Mouse (Mus musculus) neutrophil, adult 5-6 weeks (primary cell): ENCODE measurements around the gene Csrnp3. TPM values are rescaled to one million over a fixed set of nuclear protein-coding genes. Genes with fewer than 3 reads are reported as not detected.
"Not testable (repeated sequence)": the region's sequence is repeated elsewhere in the genome, so short reads cannot be mapped to it uniquely, and the experiment has no call there.

ENCODE experiments used
- ATAC-seq: fragments of 151-379, 151-347 bp; 2 replicates; pipeline ENCODE4 v1.8.0; 2017; ENCODE audit warnings: mild to moderate bottlenecking, moderate TSS enrichment; ENCODE audit not compliant: insufficient number of reproducible peaks, poor library complexity, low FRiP score, severe bottlenecking; ENCODE audit errors: extremely low read depth
- total RNA-seq: library from RNA; stranded (forward); fragments of 200-1000 nt; gene quantifications from 2 replicates; pipeline ENCODE4 v1.2.3, GENCODE M21; 2017

Csrnp3 gene
- 0.12 TPM in 1 of 2 replicates, not detected in the other for total RNA-seq

GRCm38 (mm10) chr2:65845551-65845950 lies at the start of gene Csrnp3:
Gene Csrnp3 (plus strand): TSS chr2:65845767.
- no peak for ATAC-seq

GRCm38 (mm10) chr2:65801054-65801709 lies 44.4 kb upstream of the Csrnp3 start:
- no peak for ATAC-seq

- no peak for ATAC-seq
These were observed 39.0 kb upstream of the Csrnp3 start for GRCm38 (mm10) chr2:65806556-65806955.

GRCm38 (mm10) chr2:65811203-65811602 lies 34.4 kb upstream of the Csrnp3 start:
- not testable (repeated sequence) for ATAC-seq

- ATAC-seq = no peak
These were observed 27.3 kb upstream of the Csrnp3 start for GRCm38 (mm10) chr2:65818080-65818796.

- no peak for ATAC-seq
These were observed 25.3 kb upstream of the Csrnp3 start for GRCm38 (mm10) chr2:65820114-65820769.

GRCm38 (mm10) chr2:65826314-65826713 lies 19.3 kb upstream of the Csrnp3 start:
- ATAC-seq = no peak

- no peak for ATAC-seq
These were observed 18.8 kb upstream of the Csrnp3 start for GRCm38 (mm10) chr2:65826801-65827200.

- no peak for ATAC-seq
These were observed 16.9 kb upstream of the Csrnp3 start for GRCm38 (mm10) chr2:65828699-65829098.

- no peak for ATAC-seq
These were observed 12.7 kb upstream of the Csrnp3 start for GRCm38 (mm10) chr2:65832738-65833395.

GRCm38 (mm10) chr2:65833421-65833820 lies 12.1 kb upstream of the Csrnp3 start:
- ATAC-seq = no peak

GRCm38 (mm10) chr2:65841606-65842005 lies 4.0 kb upstream of the Csrnp3 start:
- no peak for ATAC-seq

- ATAC-seq = no peak
These were observed 3.2 kb upstream of the Csrnp3 start for GRCm38 (mm10) chr2:65842356-65842755.

- no peak for ATAC-seq
These were observed 611 bp downstream of the Csrnp3 start for GRCm38 (mm10) chr2:65846000-65846755.

GRCm38 (mm10) chr2:65847463-65848110 lies 2.0 kb downstream of the Csrnp3 start:
- no peak for ATAC-seq

- no peak for ATAC-seq
These were observed 3.1 kb downstream of the Csrnp3 start for GRCm38 (mm10) chr2:65848706-65849105.

- ATAC-seq = not testable (repeated sequence)
These were observed 4.7 kb downstream of the Csrnp3 start for GRCm38 (mm10) chr2:65850282-65850681.

GRCm38 (mm10) chr2:65856791-65857190 lies 11.2 kb downstream of the Csrnp3 start:
- no peak for ATAC-seq
